Mouse (Mus musculus): ENCODE results near the gene Tmem222.

DNA sequence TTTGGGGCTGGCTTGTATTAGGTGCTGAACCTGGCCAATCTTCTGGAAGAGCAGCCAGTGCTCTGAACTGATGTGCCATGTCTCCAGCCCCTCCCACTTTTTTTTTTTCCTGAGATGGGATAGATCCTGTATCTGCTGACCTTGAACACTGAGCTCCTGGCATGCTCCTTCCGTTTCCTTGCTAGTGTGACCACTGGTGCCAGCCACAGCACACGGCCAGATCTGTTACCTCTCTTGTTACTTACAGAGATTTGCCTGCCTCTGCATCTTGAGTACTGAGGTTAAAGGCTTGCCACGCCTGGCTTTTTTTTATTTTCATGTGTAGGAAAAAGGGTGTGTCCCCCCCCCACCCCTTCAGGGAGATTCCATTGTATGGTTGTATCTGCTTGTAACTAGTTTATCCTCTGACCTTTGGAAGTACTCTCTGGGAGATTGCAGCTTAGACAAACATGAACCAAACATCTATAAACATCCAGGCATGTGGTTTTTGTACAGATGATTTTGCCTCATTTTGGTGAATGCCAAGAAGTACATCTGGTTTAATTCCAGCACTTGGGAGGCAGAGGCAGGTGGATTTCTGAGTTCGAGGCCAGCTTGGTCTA is 9.0 kb upstream of the Tmem222 start:
- TF ChIP-seq GATA1 (IDR thresholded peaks at IDR 0.05; ENCODE audit: borderline replicate concordance, low read length) (no peak), CTCF (IDR thresholded peaks at IDR 0.05; ENCODE audit: low read depth, low read length) (no peak), TAL1 (conservative IDR thresholded peaks at IDR 0.05; ENCODE audit: low read depth, low read length) (no peak)
